Mouse (Mus musculus): ENCODE results near the gene Itga5. TPM values are rescaled to one million over a fixed set of nuclear protein-coding genes. Genes with fewer than 3 reads are reported as not detected.
A peak's percentile ranks its signal among the peaks of the same experiment; 100 is the strongest.

The Itga5 gene
- total RNA-seq, 2 experiments from 2014 or later: 2.8 to 4.3 TPM

DNA sequence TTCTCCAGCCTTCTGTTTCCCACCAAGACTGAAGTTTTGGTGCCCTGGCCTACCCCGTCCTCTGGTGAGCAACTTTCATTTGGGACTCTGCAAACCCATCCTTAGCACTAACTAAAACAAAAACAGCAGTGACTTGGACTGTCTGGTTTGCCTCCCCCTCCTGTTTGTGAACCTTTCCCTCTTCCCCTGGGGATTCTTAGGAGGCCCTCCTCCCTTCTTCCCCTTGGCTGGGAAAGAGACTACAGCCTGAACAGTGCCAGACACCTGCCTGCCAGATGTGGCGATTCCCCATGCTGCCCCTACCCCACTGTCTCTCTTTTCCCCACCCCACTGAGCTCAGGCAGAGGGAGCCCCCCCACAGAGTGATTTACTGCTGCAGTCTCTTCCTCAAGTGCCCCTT is 65.5 kb downstream of the Itga5 start:
- DNase-seq (ENCODE audit: low spot score in 2 of 2): no peak
- intact Hi-C loops (cut with DNase I): loop anchor here (10.0 kb wide), 1 partner anchor 556 kb away; no protein-coding TSS in a partner anchor

DNA sequence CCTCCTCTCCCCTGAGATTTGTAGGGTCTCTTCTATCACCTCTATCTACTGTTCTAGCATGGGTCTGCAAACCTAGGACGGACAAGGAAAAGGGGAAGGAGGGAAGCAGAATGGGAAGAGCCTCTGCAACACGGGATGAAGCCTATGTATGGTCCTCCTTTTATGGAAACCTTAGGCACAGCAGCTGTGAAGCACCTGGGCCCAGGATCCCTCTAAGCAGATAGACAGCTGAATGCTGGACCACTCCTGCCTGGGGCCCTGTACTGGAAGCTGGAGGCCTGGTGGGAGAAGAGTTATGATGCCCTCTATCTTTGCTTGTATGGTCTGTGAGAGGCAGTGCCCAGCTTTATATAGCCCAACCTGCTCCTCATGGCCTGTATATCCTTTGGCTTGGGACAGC is 66.0 kb downstream of the Itga5 start:
- DNase-seq (ENCODE audit: low spot score in 2 of 2): no peak
- intact Hi-C loops (cut with DNase I): loop anchor here (10.0 kb wide), 1 partner anchor 556 kb away; no protein-coding TSS in a partner anchor

DNA sequence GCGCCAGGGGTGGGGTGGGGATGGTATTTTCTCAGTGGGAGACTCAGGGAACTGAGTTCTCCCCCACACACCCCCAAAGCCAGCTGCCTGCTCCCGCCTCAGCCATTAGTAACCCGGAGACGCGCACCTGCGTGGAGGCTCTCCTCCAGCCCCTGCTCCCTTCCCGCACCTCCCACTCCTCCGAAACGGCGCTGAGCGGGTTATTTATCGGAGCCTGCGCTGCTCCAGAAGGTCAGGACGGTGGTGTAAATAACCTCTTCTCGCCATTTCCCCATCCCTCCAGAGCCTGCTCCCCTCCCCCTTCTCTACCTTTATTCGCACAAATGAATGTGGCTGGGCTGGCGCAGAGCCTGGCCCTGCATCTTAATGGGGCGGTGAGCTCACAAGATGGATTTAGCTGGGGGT is 66.5 kb downstream of the Itga5 start:
- DNase-seq (ENCODE audit: low spot score in 2 of 2): peak; percentile 59 to 69
- intact Hi-C loops (cut with DNase I): loop anchor here (10.0 kb wide), 1 partner anchor 555 kb away; no protein-coding TSS in a partner anchor

DNA sequence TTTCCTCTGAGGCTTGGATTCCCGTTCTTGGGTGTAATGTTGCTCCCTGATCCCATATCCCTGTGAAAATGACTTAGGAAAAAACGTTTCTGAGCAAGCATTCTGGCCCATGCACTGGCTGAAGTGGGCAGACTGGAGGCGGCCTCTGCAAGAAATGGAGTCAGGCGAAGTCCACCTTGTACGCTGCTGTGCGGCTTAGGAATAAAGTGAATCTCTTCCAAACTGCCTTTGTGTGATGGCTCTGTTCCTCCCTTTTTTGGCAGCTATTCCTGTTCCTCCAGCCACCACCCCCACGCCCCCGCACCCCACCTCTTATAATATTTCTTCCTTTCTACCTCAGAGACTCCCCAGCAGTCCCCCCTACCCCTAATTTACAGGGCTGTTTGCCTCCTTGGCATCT is 66.9 kb downstream of the Itga5 start:
- intact Hi-C loops (cut with DNase I): loop anchor here (10.0 kb wide), 1 partner anchor 555 kb away; no protein-coding TSS in a partner anchor
- DNase-seq (ENCODE audit: low spot score in 2 of 2): no peak

DNA sequence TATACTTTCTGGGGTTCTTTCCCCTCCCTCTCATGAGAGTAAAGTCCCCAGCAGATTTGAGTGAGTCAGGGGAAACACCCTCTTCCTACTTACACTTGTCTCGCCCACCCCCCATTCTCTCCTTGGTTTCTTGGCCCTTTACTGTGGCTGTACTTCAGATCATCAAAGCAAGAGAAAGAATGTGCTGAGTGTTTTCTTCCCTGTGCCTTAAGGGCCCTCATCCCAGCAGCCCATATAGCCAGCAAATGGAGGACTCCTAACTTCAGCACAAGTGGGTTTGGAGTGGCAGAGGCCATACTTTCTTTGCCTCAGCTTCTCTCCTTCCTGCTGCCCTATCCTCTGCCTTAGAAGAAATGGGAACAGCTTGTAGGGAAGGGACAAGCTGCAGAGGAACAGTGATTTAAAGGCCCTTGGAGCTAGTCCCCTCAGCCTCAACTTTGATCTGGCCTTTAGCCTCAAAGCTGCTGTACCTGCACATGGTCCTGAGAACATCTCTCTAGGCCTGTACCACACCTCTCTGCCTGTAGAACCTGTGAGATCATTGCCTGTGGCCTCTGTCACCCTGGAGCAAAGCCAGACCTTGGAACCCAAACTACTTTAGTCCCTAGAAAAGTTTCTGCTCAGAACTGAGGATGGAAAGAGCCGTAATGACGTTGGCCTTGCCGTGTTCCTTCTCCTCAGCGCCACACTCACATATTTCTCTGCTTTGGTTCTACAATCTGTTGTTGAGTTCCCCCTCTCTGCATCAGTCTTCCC is 67.5 kb downstream of the Itga5 start:
- DNase-seq (ENCODE audit: low spot score in 2 of 2): no peak
- intact Hi-C loops (cut with DNase I): no loop called here

DNA sequence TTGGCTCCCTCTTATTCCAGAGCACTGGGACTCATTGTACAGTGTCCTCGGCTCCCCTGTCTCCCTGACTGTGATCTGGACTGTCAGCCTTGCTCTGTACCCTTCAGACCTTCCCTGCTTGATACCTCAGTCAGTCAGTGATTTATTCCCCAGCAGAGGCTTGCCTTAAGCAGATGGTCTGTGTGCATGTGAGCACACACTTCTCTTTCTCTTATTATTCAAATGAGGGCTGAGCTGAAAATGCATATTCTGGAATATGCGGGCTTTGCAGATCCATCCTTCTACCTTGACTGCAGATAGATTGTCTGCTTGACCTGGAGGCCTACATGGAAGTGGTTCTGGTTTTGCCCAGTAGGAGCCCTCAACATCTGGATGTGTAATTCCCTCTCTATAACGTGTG is 68.5 kb downstream of the Itga5 start:
- DNase-seq (ENCODE audit: low spot score in 2 of 2): no peak
- intact Hi-C loops (cut with DNase I): no loop called here

DNA sequence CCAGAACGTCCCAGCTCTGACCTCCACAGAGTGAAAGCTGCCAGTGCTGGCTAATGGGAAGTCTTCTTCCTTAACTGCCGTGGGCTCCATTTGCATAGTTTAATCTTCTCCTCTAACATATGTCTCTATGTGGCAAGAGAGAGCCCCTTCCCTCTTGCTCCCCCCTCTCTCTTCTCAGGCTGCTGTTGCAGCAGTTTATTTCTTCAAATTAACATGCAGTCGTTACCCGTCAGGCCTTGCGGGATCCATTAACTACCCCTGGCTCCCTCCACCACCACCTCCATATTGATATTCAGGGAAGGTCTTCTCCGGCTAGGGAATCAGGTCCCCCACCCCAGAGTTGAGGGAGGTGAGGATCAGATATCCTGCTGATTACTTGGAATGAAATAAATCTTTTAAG is 69.2 kb downstream of the Itga5 start:
- no peak for DNase-seq (ENCODE audit: low spot score in 2 of 2)
- intact Hi-C loops (cut with DNase I): no loop called here

DNA sequence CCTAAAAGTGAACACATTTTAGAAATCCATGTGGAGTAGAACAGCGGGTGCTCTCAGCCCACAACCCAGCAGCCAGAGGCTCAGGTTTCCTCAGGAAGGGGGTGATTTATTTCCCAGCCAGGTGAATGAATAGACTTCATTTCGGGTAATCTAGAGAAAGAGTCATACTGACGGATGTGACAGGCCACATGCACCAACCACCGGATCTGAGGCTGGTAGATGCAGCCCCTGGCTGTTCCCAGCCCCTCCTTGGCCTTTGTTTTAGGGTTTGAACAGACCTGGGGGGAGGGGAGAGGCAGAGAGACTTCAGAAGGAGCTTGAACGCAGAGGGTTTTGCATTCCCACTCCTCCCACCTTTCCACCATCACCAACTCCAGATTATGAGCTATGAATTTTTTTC is 70.7 kb downstream of the Itga5 start:
- intact Hi-C loops (cut with DNase I): no loop called here
- no peak for DNase-seq (ENCODE audit: low spot score in 2 of 2)

DNA sequence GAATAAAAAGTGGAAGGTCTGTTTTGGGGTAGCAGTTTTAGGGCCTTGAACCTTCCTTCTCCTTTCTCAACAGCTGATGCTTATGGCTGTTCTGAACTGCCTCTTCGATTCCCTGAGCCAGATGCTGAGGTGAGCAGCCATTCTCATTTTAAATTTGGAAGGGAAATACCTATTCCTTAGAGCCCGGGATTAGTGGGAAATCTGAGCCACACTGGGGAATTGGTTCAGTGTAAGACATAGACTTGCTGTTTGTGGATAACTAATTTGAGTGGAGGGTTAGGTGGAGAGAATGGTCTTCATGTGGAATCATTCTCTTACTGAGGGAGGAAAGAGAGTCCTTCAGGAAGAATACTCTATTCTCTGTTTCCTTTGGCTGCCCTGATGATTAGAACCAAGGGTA is 71.9 kb downstream of the Itga5 start:
- no peak for DNase-seq (ENCODE audit: low spot score in 2 of 2)
- intact Hi-C loops (cut with DNase I): no loop called here

Small RNA genes lying within 50 kb of the gene (microRNA-seq; reads per million reads assigned to microRNA genes)
- not detected for gene Mir6963

Other genes with a start within 250 kb of the Itga5 start
- gene Smug1, start 199.7 kb downstream of the Itga5 start, total RNA-seq (2021): 10 to 100 TPM; 18.3 to 20.0 TPM
- gene Cbx5, start 126.9 kb downstream of the Itga5 start, total RNA-seq (2021): 100 to 1,000 TPM; 158 to 174 TPM
- gene Hnrnpa1, start 126.3 kb downstream of the Itga5 start, total RNA-seq (2021): 100 to 1,000 TPM; 199 to 232 TPM
- not detected for gene Nfe2, start 108.4 kb downstream of the Itga5 start, total RNA-seq (2021)
- gene Copz1, start 94.0 kb downstream of the Itga5 start, total RNA-seq (2021): 10 to 100 TPM; 87.8 to 95.9 TPM
- under 1 TPM; 0.42 to 0.45 TPM for gene Gpr84, start 56.2 kb downstream of the Itga5 start, total RNA-seq (2021)
- 10 to 100 TPM; 64.4 to 73.5 TPM for gene Zfp385a, start 26.7 kb downstream of the Itga5 start, total RNA-seq (2021)
- gene Gtsf1, start 63.7 kb upstream of the Itga5 start, total RNA-seq (2021): under 1 TPM in 1 of 2 experiments, not detected in 1; 0.64 TPM
- gene Gtsf2, start 81.7 kb upstream of the Itga5 start, total RNA-seq (2021): not detected
- 1 to 10 TPM; 9.4 to 9.9 TPM for gene Nckap1l, start 87.0 kb upstream of the Itga5 start, total RNA-seq (2021)
- gene Pde1b, start 136.3 kb upstream of the Itga5 start, total RNA-seq (2021): 100 to 1,000 TPM; 160 to 189 TPM
- 100 to 1,000 TPM; 148 to 164 TPM for gene Ppp1r1a, start 171.2 kb upstream of the Itga5 start, total RNA-seq (2021)
- gene Glycam1, start 198.3 kb upstream of the Itga5 start, total RNA-seq (2021): not detected